Mouse (Mus musculus) forebrain, embryonic 12.5 days (tissue): ENCODE results near the gene S100a7a. TPM values are rescaled to one million over a fixed set of nuclear protein-coding genes. Genes with fewer than 3 reads are reported as not detected.

Experiments
- ATAC-seq: fragments of 200-750 bp; cut with Nextera tagmentation; 2 replicates; pipeline ENCODE4 v1.8.0; 2017; ENCODE audit warnings: moderate TSS enrichment; ENCODE audit not compliant: low FRiP score
- H3K27ac ChIP-seq: fragments of 300-500 bp; sonication (generic); 2 replicates; pipeline ENCODE4 v1.5.1; 2016; ENCODE audit warnings: mild to moderate bottlenecking
- H3K27me3 ChIP-seq: fragments of 300-500 bp; sonication (generic); 2 replicates; pipeline ENCODE4 v1.6.1; 2016; ENCODE audit warnings: mild to moderate bottlenecking
- H3K36me3 ChIP-seq: fragments of 300-500 bp; sonication (generic); replicated peaks from 2 replicates; pipeline ENCODE4 v1.6.1; 2016; ENCODE audit warnings: mild to moderate bottlenecking
- H3K4me1 ChIP-seq: fragments of 300-500 bp; sonication (generic); 2 replicates; pipeline ENCODE4 v1.6.1; 2016
- H3K4me2 ChIP-seq: fragments of 300-500 bp; sonication (generic); 2 replicates; pipeline ENCODE4 v1.6.1; 2016; ENCODE audit warnings: mild to moderate bottlenecking, moderate library complexity
- H3K4me3 ChIP-seq: fragments of 300-500 bp; sonication (generic); replicated peaks from 2 replicates; pipeline ENCODE4 v1.5.1; 2016; ENCODE audit warnings: mild to moderate bottlenecking
- H3K9ac ChIP-seq: fragments of 300-500 bp; sonication (generic); 2 replicates; pipeline ENCODE4 v1.6.1; 2016; ENCODE audit warnings: mild to moderate bottlenecking
- H3K9me3 ChIP-seq: fragments of 300-500 bp; sonication (generic); 2 replicates; pipeline ENCODE4 v1.6.1; 2016
- WGBS: fragments of 180-500 bp; shearing (Covaris S2); methylation state at CpG from one replicate; pipeline ENCODE4 v1.1.7; 2016; 5-methylcytosine and 5-hydroxymethylcytosine counted together
- polyA plus RNA-seq: library from polyadenylated mRNA; unstranded; fragments of >200 nt; fragmentation: Nextera tagmentation; extraction: Ambion mirVana; gene quantifications from 2 replicates; pipeline ENCODE4 v1.2.1, GENCODE M21; 2016

S100a7a gene
- polyA plus RNA-seq, 1 experiment from 2014 or later, result not detected

GRCm38 (mm10) chr3:90614148-90614530, 39.7 kb upstream of the S100a7a start:
- whole genome bisulfite sequencing, result 91% methylated on average over 6 of the region's 6 CpGs
- no peaks in the 10 kb centered on the region for H3K36me3 ChIP-seq

DNA sequence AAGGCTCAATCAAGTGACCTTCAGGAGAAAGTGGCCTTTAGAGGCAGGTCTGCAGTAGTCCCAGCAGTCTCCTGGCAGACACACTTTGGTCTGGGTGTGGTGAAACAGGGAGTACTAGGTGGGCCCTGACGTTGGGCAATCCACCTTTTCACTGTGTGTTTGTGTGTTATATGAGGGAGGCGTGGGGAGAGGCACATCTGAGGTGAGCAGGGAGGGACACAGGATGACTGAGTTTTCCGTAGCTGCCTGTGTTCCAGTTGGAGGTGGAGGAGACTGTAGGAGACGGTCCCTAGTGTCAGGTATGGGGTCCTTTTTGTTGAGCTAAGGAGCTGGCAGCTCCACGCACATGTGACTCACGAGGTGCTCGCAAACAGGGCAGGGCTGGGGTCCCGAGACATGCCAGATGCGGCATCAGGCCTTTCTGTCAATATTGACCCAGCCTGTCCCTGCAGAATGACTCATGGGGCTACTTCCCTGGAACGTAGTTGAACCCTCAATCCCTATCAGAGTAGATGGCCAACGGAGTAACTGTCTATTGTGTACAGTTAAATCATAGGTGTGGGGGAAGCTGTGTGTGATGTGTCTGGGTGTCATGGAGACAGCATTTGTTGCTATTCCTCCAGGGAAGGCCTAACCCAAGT, 39.1 kb upstream of the S100a7a start:
- 0 out of 2 replicates have a peak, but pooled peaks have one; percentile 2 for ATAC-seq
- Histone ChIP-seq H3K4me1 (peaks cover 6% of the 10 kb centered on the region), H3K27ac (no peak overlapping the region), H3K27me3 (peaks cover 21% of the 10 kb centered on the region), H3K4me3 (no peak overlapping the region), H3K9me3 (no peaks in the 10 kb centered on the region; the same call in 1 of the 2 replicates), H3K9ac (no peak overlapping the region), H3K36me3 (no peaks in the 10 kb centered on the region), H3K4me2 (no peak overlapping the region)
- WGBS, result 84% methylated on average over 11 of the region's 11 CpGs

More at GRCm38 (mm10) chr3:90614148-90614530, 39.7 kb upstream of the S100a7a start:
- Histone ChIP-seq H3K27ac (no peak overlapping the region), H3K9me3 (no peaks in the 10 kb centered on the region; the same call in 1 of the 2 replicates), H3K4me1 (peaks cover 6% of the 10 kb centered on the region), H3K4me2 (no peak overlapping the region), H3K4me3 (no peak overlapping the region), H3K9ac (no peak overlapping the region), H3K27me3 (peaks cover 21% of the 10 kb centered on the region)
- ATAC-seq, result no peak

DNA sequence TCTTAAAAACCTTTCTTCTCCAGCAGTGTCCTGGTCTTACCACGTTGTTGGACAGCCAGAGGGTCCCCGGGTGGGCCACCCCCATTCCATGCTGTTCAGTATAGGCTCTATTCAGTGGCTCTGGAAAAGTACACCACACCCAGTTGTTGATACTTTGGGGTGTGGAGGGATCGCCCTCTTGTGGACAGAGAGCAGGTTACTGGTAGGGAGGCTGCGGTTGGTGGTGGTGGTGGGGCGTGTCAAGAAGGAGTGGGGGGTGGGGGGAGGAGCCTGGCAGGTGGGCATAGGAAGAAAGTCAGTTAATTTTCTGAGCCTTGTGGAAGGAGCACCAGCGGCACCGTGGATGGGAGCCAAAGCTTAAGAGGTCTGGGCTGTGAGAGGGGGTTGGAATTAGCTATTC, 38.4 kb upstream of the S100a7a start:
- Histone ChIP-seq H3K27me3 (peaks cover 19% of the 10 kb centered on the region), H3K27ac (no peak overlapping the region), H3K4me3 (no peak overlapping the region), H3K4me2 (no peak overlapping the region), H3K9me3 (no peaks in the 10 kb centered on the region; the same call in 1 of the 2 replicates), H3K9ac (no peak overlapping the region), H3K36me3 (no peaks in the 10 kb centered on the region), H3K4me1 (peaks cover 6% of the 10 kb centered on the region)
- ATAC-seq, result peak; percentile 54; the same call in 1 of the 2 replicates
- WGBS, result 9% methylated on average over 7 of the region's 7 CpGs

- peaks cover 6% of the 10 kb centered on the region for H3K4me1 ChIP-seq
- WGBS, result 83% methylated on average over 1 of the region's 1 CpGs
- no peaks in the 10 kb centered on the region for H3K36me3 ChIP-seq
- no peaks in the 10 kb centered on the region; the same call in 1 of the 2 replicates for H3K9me3 ChIP-seq
- no peak overlapping the region for H3K27ac ChIP-seq
- no peak overlapping the region for H3K4me3 ChIP-seq
- no peak overlapping the region for H3K9ac ChIP-seq
- peaks cover 19% of the 10 kb centered on the region for H3K27me3 ChIP-seq
- ATAC-seq, result no peak
- no peak overlapping the region for H3K4me2 ChIP-seq
Measured at GRCm38 (mm10) chr3:90615911-90616310, 37.9 kb upstream of the S100a7a start.

- Histone ChIP-seq H3K4me2 (no peak overlapping the region), H3K4me3 (no peak overlapping the region), H3K4me1 (peaks cover 6% of the 10 kb centered on the region), H3K27ac (no peak overlapping the region), H3K9ac (no peak overlapping the region), H3K36me3 (no peaks in the 10 kb centered on the region), H3K9me3 (no peaks in the 10 kb centered on the region; the same call in 1 of the 2 replicates), H3K27me3 (peaks cover 13% of the 10 kb centered on the region)
- ATAC-seq, result no peak
- 13% methylated on average over 1 of the region's 1 CpGs for WGBS
Measured at GRCm38 (mm10) chr3:90617586-90617985, 36.2 kb upstream of the S100a7a start.

GRCm38 (mm10) chr3:90621552-90621951, 32.3 kb upstream of the S100a7a start:
- ATAC-seq, result no peak
- no peak overlapping the region for H3K27ac ChIP-seq
- no peaks in the 10 kb centered on the region; the same call in 1 of the 2 replicates for H3K9me3 ChIP-seq

DNA sequence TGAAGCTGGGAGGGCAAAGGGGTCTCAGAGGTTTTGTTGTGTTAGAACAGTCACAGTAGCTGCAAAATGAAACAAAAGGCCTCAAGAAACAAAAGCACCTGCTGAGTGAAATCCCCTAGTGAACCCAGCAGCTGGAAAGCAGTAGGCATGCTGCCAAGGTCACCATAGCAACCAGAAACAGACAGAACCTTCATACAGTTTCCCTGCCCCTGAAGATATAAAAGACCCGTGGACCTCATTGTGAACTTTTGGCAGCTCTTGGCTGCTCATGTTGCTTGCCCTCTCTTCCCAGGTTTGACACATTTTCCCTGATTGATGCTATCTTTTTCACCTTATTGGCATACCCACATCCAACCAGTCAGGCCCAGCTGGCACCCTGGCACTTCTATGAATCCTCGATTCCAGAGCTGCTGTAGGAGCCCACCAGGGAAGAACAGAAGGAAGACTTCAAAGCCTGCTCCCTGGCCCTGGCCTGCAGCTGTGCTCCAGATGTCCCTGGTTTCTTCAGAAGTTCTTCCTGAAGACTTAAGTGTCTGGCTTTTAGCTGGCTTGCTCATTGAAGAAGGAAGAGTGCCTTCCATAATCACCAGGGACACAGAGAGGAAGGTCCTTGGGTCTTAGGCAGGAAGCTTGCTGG, 30.3 kb upstream of the S100a7a start:
- no peak overlapping the region for H3K4me3 ChIP-seq
- H3K4me2 ChIP-seq, result no peak overlapping the region
- peak; percentile 77; the same call in 1 of the 2 replicates for ATAC-seq
- H3K36me3 ChIP-seq, result no peaks in the 10 kb centered on the region
- H3K4me1 ChIP-seq, result peaks cover 27% of the 10 kb centered on the region
- no peaks in the 10 kb centered on the region for H3K9me3 ChIP-seq
- H3K9ac ChIP-seq, result no peak overlapping the region
- 9% methylated on average over 2 of the region's 2 CpGs for WGBS
- no peaks in the 10 kb centered on the region; the same call in 1 of the 2 replicates for H3K27me3 ChIP-seq
- peak overlapping the region; percentile 69 for H3K27ac ChIP-seq

More at GRCm38 (mm10) chr3:90621552-90621951, 32.3 kb upstream of the S100a7a start:
- Histone ChIP-seq H3K27me3 (no peaks in the 10 kb centered on the region; the same call in 1 of the 2 replicates), H3K4me1 (peaks cover 27% of the 10 kb centered on the region), H3K4me2 (no peak overlapping the region), H3K4me3 (no peak overlapping the region), H3K36me3 (no peaks in the 10 kb centered on the region), H3K9ac (no peak overlapping the region)
- WGBS, result 55% methylated on average over 7 of the region's 7 CpGs

DNA sequence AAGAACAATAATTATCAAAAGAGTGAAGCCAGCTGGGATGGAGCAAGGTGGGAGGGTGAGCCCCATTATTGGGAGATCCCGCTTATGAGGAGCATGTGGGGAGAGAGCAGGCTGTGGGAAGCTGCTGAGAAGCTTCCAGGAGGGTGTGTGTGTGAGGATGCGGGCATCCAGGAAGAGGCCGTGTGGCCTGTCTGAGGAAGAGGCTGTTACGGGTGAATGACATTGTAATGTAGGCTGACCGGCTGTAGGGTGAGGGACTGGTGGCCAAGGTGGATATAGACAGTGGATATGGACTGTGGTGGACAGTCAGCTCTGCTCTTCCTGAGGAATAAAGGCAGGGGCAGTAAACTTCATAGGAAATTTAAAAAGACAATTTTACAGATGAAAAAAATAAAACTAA, 28.3 kb upstream of the S100a7a start:
- Histone ChIP-seq H3K9ac (no peak overlapping the region), H3K4me2 (no peak overlapping the region), H3K9me3 (no peaks in the 10 kb centered on the region), H3K27me3 (no peaks in the 10 kb centered on the region; the same call in 1 of the 2 replicates), H3K36me3 (no peaks in the 10 kb centered on the region), H3K4me3 (no peak overlapping the region), H3K27ac (no peak overlapping the region), H3K4me1 (peaks cover 27% of the 10 kb centered on the region)
- WGBS, result 86% methylated on average over 5 of the region's 5 CpGs
- ATAC-seq, result no peak

DNA sequence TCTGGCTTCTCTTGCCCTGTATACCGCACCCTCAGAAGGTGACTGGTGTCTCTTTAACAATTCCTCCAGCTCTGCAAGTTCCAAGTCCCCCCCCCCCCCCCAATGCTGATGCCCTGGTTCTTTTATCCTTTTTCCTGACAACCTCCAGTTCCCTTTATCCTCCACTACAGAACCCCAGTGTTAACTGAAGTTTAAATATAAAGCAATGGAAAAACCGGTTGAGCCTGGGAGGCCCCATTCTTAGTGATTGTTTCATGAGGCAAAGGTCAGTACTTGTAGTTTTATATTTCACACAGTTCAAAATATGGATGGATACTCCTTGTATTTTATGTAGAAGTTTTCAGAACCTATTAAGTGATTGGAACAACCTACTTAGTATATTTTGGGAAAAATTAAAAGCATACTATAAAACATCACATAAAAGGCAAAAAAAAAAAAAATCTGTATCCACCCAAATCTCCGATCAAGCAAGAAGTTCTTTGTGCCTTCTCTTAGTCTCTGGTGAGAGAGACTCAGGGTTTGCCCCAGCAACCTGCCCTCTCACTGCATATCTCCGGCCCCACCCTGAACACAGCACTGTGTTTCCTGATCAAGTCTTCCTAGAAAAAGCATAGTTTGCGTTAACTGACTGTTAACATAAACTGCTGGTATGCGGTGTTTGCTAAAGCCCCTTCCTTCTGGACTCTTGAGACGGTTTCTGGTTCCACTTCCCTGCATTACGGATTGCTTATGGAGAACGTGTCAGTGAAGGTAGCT, 27.4 kb upstream of the S100a7a start:
- no peak overlapping the region for H3K4me3 ChIP-seq
- 82% methylated on average over 9 of the region's 9 CpGs for WGBS
- no peak overlapping the region for H3K27ac ChIP-seq
- H3K4me1 ChIP-seq, result peaks cover 27% of the 10 kb centered on the region
- no peaks in the 10 kb centered on the region for H3K9me3 ChIP-seq
- H3K9ac ChIP-seq, result no peak overlapping the region
- no peaks in the 10 kb centered on the region; the same call in 1 of the 2 replicates for H3K27me3 ChIP-seq
- H3K36me3 ChIP-seq, result no peaks in the 10 kb centered on the region
- no peak overlapping the region for H3K4me2 ChIP-seq
- ATAC-seq, result no peak

- H3K9me3 ChIP-seq, result no peaks in the 10 kb centered on the region
- H3K4me2 ChIP-seq, result no peak overlapping the region
- H3K4me3 ChIP-seq, result no peak overlapping the region
- H3K36me3 ChIP-seq, result no peaks in the 10 kb centered on the region
- no peaks in the 10 kb centered on the region for H3K27me3 ChIP-seq
- ATAC-seq, result no peak
- no peak overlapping the region for H3K27ac ChIP-seq
- 96% methylated on average over 5 of the region's 5 CpGs for WGBS
- no peak overlapping the region for H3K9ac ChIP-seq
- H3K4me1 ChIP-seq, result peaks cover 27% of the 10 kb centered on the region
Measured at GRCm38 (mm10) chr3:90627366-90627765, 26.5 kb upstream of the S100a7a start.

GRCm38 (mm10) chr3:90627807-90628206, 26.0 kb upstream of the S100a7a start:
- no peak overlapping the region for H3K27ac ChIP-seq
- no peaks in the 10 kb centered on the region for H3K36me3 ChIP-seq
- H3K4me3 ChIP-seq, result no peak overlapping the region
- H3K9me3 ChIP-seq, result no peaks in the 10 kb centered on the region
- 68% methylated on average over 4 of the region's 4 CpGs for WGBS
- no peak overlapping the region for H3K4me2 ChIP-seq
- no peak overlapping the region for H3K9ac ChIP-seq
- peaks cover 25% of the 10 kb centered on the region for H3K4me1 ChIP-seq
- H3K27me3 ChIP-seq, result no peaks in the 10 kb centered on the region
- no peak for ATAC-seq

DNA sequence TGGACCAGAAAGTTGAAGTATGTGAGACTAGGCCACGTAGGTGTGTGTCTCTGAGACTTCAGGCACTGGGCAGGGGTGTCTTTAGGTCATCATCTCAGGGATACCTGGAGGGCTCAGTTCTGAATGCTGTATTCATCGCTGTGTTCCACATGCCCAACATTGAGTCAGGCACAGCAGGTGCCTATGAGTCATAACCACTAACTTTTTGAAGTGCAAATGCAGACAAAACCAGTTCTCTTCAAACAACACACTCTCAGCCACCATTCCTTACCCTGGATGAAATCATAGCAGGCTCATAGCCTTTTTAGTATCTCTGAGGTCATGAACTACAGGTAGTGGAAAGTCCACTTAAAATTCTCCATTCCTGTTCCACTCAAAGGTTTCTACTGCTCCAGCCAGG, 24.5 kb upstream of the S100a7a start:
- Histone ChIP-seq H3K9me3 (no peaks in the 10 kb centered on the region), H3K4me3 (no peak overlapping the region), H3K27me3 (no peaks in the 10 kb centered on the region), H3K4me1 (peaks cover 10% of the 10 kb centered on the region), H3K4me2 (no peak overlapping the region), H3K9ac (no peak overlapping the region), H3K36me3 (no peaks in the 10 kb centered on the region), H3K27ac (no peak overlapping the region)
- WGBS, result 80% methylated on average over 2 of the region's 2 CpGs
- ATAC-seq, result no peak
